Mouse (Mus musculus) ovary, postnatal 14 days (tissue): Measurements from ENCODE around the gene Lrp6.

Experiments used
- DNase-seq: peaks from one replicate; pipeline ENCODE4 v3.0.0; 2022; ENCODE audit warnings: low spot score

The Lrp6 gene

DNA sequence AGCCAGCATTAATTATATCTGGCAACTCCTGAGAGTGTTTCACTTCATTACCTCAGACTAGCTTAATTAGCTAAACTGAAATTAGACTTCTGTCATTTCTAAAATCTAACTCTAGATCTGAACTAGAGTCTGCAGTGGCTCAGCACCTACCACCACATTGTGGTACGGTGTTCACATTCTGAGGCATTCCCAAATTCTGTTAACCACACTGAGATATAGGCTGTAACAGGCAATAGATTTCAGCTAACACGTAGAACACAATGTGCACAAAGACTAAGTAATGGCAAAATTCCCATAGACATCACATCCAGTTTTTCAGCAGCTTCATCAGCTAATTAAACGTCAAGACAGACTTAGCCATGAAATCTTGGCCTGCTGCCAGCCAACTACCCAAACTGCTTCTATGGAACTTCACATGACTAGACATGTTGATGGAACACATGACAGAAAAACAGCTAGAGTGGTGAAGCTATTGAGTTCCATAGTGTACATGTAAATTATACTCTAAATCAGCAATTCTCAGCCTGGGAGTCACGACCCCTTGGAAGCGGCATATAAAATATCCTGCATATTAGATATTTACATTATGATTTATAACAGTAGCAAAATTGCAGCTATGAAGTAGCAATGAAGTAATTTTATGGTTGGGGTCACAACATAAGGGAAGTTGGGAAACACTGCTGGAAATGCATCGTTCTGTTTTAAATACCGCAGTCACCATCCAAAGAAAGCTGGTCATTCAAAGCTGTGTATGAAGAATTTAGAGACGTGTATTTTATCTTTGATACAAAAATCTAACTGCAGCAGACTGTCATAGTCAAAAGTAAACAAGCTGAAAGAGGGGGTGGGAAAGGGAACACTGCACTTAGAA is 71.7 kb downstream of the Lrp6 start:
- no peak for DNase-seq

DNA sequence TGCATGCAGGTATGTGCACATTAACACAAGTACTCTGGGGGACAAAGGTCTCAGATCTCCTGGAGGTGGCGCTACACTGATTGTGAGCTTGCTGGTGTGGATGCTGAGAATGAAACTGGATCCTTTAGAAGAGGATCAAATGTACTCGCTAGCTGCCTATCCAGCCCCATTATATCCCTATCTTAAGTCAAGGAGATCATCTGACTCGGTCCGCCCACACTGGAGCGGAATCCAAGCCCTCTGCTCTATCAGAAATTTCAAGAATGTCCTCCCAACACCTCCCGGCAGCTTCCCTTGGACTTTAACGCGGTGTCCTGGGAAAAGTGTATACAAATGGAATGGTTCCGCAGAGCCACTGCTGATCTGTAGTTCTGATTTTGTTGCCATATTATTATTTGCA is 77.1 kb downstream of the Lrp6 start:
- DNase-seq: no peak

DNA sequence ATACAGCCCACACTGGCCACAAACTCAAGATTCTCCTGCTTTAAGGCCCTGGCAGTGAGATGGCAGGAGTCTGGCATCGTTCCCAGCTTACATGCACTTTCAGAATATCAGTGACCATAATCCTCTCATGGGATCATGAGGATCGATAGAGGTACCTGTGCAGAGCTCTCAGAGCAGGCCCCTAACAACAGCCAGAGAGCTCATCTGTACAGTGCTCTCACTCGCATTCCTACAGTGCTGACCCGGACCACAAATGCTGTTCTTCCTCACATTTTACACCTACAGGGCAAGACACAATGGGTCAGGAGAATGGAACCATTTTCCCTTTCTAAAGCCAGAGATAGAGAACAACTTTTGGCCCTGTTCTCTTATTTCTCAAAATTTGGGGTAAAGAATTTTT is 77.6 kb downstream of the Lrp6 start:
- no peak for DNase-seq

DNA sequence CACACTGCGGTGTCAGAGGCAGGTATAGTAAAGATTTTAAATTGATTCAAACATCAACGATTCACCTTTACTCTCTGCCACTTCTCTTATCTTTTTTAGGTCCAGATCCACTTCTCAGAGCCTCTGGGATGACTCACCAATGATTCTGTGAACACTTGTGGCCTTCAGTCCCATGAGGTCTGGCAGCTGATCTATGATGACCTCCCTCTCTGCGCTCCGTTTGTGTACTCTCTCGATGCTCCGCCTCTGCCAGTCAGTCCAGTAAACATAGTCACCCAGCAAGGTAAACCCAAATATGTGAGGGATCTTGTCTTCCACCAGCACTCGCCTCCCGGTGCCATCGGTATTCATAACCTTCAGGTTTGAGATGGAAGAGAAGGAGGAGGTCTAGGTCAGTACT is 80.4 kb downstream of the Lrp6 start:
- DNase-seq: no peak

DNA sequence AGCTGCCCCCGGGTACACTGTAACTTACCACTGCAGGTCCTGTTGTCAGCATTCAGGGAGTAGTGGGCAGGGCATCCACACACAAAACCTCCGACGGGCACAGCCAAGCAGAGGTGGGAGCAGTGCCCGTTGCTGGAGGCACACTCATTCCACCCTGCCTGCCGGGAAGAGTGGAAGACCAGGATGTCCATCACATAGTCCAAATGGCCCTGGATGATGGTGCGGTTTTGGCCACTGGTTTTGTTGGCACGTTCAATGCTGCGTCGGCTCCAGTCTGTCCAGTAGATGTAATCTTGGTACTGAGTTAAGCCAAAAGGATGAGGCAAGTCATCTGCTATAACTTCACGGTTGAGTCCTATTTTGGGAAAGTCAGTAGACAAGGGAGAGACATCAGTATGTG is 87.3 kb downstream of the Lrp6 start:
- DNase-seq: no peak

DNA sequence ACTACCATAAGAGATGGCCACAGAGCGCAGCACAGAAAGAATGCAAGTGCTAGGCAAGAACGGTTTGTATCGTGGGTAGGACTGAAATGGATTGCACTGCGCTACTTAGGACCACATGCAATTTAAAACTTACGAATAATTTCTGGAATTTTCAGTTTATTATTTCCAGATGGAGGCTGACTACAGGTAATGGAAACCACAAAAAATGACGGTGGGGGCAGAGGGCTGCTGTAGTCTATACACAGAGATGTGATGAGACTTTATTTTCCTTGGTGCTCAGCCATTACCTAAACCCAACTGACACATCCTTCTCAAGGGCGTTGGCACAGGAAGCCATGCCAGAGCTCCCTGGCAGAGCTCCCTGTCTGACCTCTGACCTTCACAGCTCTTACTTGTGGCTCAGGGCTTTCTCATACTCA is 93.6 kb downstream of the Lrp6 start:
- DNase-seq: no peak

DNA sequence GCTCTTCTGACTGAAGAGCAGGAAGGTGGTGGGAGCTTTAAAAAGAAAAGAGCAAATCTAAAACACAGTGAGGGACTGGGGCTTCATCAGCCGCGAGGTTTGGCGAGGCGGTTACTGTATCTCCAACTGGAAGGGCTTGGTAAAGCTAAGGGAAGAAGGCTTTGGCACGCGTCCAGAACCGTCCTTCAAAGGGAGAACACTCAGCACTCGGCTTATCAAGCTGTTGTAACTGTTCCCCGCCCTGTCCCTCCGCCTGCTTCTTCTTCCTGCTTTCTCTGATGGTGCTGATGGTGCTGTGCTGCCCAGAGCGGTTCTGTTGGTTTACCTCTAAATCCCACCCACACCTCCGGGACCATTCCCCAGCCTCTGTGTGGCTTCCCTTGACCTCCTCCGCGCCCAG is 95.9 kb downstream of the Lrp6 start:
- peak; percentile 36 for DNase-seq

DNA sequence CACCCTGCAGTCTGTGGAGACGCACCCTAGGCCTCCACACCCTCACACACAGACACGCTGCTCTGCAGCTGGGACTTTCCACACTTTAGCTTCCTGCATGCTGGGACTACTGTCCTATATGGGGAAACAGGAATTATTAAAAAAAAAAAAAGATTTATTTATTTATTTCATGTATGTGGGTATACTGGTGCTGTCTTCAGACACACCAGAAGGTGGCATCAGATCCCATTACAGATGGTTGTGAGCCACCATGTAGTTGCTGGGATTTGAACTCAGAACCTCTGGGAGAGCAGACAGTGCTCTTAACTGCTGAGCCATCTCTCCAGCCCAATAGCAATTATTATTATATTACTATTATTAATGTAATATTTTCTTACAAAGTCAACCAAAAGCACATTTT is 97.5 kb downstream of the Lrp6 start:
- no peak for DNase-seq

DNA sequence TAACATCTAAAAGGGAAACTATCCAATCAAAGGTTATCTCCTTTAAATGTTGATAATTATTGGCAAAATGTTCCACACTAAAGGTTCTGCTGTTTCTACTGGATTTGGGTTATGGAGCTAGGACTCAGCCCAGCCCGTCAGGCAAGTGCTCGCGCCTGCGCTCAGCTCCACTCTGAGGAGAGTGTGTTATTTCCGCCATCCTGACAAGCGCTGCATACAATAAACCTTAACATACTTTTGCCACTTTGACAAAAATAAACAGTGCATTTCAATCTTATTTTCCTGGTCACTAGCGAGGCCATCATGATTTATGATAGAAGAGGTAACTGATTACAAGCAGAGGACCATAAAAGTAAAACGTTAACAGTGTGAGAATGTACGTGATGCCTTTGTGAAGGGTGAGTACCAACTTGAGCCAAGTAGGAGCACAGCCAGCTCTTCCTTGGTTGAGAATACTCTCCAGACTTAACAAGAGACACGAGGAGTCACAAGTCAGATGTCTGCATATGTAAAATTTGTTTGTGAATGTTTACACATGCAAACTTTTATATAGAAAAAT is 100.0 kb downstream of the Lrp6 start:
- no peak for DNase-seq

DNA sequence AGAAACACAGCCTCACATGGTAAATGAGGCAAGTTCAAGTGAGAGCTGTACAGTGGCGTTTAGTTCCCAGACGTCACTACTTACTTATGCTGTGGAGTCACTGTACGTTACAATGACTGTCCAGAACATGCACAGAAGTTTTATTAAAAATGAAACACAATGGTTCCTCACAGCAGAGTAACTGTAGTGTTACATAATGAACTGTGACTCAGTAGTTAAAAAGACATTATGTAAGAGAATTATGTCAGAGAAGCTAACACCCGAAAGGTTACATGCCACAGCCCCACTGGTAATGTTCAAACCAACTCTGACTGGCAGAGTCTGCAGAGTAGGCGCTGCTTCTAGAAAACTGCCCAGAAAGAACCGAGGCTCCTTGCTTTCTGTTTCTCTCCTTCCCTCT is 105.6 kb downstream of the Lrp6 start:
- DNase-seq: no peak

DNA sequence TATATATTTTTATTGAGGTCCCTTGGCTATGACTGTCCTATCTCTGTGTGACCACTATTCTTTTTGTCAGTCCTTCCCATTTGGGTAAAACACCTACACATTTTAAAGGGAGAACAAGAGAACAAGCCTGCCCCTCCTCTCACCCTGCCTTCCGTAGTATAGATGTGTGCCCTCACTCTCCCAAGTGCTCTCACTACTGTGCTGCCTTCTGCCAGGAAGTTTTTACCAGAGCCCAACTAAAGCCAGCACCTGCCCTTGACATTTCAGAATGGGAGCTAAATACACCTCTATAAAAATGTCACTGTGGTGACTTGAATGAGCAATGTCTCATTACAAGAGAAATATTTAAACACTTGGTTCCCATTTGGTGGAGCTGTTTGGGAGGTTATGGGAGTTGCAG is 108.4 kb downstream of the Lrp6 start:
- DNase-seq: no peak

DNA sequence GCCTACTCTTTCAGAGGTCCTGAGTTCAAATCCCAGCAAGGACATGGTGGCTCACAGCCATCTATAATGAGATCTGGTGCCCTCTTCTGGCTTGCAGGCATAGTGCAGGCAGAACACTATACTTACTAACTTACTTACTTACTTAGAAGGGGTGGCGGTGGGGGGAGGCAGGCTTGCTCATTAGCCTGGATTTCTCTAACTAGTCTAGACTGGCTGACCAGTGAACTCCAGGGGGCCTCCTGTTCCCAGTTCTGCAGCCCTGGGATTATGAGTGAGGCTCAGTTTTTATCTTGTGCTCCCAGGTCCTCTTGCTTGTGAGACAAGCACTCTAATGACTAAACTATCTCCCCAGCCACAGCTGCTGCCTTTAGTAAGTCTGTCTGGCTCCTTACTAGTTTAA is 112.7 kb downstream of the Lrp6 start:
- no peak for DNase-seq

DNA sequence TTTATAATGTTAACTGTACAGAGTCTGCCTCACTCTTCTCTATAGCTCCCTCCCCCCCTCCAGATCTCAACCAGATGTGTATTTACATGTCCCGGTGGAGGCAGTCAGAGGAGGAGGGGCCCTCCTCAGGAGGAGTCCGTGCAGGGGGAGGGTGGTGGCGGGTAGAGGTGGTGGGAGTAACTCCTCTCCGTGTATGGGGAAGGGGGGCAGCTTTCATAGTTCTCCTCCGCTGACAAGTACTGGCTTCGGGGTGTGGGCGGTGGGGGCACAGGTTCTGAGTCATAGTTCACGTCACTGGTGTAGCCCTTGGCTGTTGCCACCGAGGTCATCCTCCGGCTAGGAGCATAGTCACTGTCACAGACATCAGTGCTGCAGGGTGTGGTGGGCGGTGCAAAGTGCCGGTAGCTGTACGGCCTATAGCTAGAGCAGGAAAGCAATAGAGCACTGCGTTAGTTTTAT is 116.1 kb downstream of the Lrp6 start:
- no peak for DNase-seq

DNA sequence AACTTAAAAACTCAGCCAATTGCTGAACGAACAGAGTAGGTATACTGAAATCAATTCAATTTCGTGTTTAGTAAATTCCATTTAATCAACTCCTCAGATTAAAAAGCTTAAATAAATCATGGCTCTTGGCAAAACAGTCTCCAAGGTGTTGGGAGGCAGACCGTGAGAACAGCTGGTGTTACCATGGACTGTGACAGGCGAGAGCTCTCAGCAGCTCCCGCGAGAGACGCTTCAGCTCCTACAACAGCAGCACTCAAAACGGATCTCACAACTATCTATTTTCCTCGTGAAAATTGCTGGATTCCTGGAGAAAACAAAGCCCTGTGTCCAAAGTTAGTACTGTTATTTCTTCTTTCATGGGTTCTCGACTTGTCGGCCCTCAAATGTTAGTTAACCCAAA is 116.8 kb downstream of the Lrp6 start:
- no peak for DNase-seq

DNA sequence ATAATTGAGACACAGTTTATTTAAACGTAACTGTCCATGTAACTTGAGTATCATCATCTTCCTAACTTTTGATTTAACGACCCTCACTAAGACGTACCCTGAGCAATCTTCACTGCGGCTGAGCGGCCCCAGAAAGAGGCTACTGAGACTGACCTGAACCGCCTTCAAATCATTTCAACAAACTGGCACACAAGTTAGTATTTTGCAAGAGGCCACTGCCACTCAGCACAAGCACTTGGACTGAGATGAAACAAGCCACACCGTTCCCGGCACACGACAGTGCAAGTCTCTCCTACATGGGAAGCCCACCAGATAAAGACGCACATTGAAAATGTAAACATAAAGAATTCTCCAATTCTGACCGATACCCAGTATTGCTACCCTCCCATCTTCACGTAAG is 118.3 kb downstream of the Lrp6 start:
- DNase-seq: no peak

DNA sequence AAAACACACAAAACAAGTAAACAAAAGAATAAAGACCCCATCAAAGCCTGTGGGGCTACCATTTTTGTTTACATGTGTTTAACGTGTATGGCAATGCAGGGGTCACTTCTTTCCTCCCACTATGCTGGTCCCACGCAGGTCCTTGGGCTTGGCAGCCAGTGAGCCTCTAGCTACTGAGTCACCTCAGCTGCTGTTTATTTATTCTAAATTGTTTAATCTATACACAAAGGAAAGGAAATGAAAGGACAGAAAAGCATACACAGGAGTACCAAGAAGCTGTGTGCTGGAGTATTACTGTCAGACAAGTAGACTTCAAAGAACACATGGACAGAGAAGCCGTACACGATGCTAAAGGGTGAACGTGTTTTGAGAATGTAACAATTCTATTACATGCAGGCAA is 122.8 kb downstream of the Lrp6 start:
- no peak for DNase-seq

DNA sequence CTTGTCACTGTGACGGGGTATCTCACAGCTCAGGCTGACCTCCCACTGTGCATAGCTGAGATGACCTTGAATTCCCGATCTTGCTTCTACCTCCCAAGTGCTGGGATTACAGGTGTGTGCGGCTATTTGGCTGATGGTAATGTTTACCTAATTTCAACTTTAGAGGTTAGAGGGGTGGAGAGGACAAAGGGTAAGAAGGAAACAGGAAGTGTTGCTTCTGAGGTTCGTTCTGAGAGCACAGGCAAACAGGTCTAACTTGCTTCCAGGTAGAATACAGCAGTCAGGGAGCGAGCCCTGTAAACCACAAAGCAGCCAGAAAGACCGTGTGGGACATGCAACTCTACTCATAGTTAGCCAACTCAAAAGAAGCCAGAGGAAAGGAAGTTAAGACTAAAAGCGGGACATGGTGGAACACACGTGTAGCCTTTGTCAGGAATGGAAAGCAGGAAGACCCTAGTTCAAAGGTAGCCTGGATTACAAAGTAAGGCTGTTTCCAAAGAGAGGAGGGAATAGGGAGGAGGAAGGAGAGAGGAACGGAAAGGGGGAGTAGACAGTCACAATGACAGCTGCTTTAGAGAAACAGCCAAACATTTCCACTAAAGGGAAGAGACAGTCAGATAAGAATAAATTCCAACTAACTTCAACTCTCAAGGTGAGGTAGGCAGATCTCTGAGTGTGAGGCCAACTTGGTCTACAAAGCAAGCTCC is 123.4 kb downstream of the Lrp6 start:
- no peak for DNase-seq

DNA sequence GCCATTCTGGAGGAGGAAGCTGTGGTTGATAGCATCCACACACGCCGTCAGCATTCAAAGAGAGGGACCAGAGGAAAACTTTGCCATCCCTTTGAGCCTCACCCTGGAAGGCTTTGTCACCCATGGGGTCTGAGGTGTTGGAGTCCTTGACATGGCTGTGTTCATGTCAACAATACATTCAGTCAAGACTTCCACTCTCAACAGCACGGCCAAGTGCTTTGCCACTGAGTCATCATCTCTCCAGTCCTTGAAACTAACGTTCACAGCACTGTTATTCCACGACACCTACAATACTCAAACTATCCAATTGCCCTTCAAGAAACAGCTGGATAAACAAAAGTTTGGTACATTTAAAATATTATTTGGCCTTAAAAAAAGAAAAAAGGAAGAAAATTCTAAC is 124.5 kb downstream of the Lrp6 start:
- DNase-seq: no peak

DNA sequence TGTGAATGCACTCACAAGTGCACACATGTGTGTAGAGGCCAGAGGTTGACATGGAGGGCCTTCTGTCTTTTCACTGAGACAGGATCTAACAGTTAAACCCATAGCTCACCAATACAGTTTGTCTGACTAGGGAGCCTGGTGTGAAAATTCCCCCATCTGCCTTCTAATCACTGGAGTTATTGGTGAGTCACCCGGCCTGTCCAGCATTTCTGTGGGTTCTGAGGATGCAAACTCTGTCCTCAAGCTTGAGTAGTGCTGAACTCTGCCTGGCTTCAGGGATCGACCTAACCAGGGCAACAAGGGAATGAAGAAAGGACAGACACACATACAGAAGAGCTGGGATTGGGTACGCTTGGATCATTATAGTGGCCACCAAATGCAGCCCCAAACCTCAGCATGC is 125.0 kb downstream of the Lrp6 start:
- DNase-seq: no peak

DNA sequence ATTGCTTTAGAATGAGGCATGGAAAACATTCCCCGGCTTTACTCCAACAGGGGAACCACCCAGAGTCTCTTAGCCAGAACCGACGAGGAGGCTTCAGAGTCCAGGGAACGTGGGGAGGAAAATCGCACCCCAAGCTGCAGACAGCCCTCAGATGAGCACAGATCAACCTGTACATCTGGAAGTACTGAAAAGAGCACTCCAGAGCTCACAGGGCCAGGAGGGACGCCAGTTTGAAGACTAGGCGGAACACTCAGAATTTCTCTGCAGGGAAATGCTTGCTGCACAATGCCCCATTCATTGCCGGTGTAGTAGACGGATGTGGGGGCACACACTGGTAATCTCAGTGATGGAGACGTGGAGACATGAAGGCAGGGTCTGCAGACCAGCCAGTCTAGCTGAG is 126.7 kb downstream of the Lrp6 start:
- no peak for DNase-seq

DNA sequence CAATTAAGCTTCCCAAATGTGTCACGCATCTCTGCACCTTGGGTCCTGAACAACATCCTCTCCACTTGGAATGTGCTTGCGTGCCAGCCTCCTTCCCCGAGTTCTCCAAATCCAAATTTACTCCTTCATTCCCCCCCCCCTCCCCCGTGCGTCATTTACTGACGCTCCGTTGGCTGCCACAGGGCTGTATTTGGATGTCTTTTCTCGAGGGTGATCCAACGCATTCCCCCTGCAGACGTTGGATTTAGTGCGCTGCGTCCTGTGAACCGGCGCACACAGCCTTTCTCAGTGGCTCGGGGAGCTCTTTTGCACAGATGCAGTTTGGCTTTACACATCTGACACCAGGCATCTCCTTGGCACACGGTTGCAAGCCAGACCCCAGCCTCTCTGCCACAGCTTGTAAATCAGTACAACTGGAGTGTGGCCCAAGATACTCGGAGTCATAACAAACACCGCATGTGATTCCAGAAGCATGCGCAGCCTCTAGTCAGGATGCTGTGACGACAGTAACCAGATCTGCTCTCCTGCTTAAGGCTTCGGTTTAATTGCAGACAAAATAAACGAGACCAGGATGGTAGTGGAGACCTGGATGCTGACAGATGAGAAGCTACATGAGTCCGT is 127.3 kb downstream of the Lrp6 start:
- DNase-seq: no peak

DNA sequence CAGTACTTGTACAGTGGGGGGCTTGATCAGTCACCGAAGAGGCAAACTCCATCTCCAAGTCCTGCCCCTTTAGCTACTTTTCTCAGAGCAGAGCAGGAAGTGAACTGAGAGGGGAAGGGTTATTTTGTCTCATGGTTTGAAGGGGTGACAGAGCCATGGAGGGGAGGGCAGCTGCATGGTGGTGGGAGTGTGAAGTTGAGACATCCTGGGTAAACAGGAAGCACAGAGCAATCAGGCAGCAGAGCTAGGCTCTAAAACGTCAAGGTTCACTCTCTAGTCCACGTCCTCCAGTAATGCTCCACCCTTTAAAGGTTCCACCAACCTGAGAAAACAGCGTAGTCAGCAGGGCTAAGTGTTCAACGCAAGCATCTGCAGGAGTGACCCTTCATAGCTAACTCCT is 129.8 kb downstream of the Lrp6 start:
- no peak for DNase-seq

DNA sequence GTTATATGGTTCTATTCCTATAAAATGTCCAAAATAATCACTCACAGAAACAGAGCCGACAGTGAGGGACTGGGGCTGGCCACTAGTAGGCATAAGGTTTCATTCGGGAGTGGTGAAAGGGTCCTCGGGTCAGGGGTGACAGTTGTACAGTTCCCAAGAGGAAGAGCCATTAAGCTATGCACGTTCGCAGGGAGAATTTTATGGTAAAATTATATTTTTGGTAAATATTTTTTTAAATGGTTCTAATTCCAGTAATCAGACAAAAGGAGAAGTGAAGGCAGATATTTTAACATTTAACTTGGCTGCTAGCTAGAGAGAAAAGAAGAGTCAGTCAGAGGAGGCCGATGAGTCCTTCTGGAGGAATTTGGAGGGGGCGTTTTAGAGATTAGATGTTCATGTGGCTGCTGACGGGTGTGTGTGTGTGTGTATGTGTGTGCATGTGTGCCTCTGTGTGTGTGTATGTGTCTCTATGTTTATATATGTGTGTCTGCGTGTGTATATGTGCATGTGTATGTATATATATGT is 131.8 kb downstream of the Lrp6 start:
- DNase-seq: no peak
